In genomic region chr5:16777176-16777575, GRCm38 (mm10) we compare ENCODE assay signal across 38 mouse cellular contexts. TPM values are rescaled to one million over a fixed set of nuclear protein-coding genes. Genes with fewer than 3 reads are reported as not detected.
"Had no signal": no experiment of that assay in that cellular context is flagged by ENCODE, and none has a peak within 500 bp of the region (broad histone marks: within the 10 kb centered on the region; RNA-seq: fewer than 3 reads in every experiment).

No protein-coding gene starts in this region.

- H3K4me3 ChIP-seq: embryonic facial prominence, embryonic 10.5 days; embryonic facial prominence, embryonic 12.5 days; embryonic facial prominence, embryonic 13.5 days; embryonic facial prominence, embryonic 15.5 days; erythroblast, embryonic 14.5 days; forebrain, embryonic 10.5 days; forebrain, embryonic 12.5 days; forebrain, embryonic 13.5 days; forebrain, embryonic 15.5 days; gastrocnemius, adult 2 months; heart, adult 2 months; heart, embryonic 10.5 days had no signal

- H3K4me2 ChIP-seq: embryonic facial prominence, embryonic 12.5 days; embryonic facial prominence, embryonic 13.5 days; embryonic facial prominence, embryonic 15.5 days; forebrain, embryonic 12.5 days; forebrain, embryonic 13.5 days; forebrain, embryonic 15.5 days had no signal

- H3K4me1 ChIP-seq: embryonic facial prominence, embryonic 12.5 days; embryonic facial prominence, embryonic 15.5 days; forebrain, embryonic 10.5 days; forebrain, embryonic 12.5 days; forebrain, embryonic 13.5 days; forebrain, embryonic 15.5 days; heart, embryonic 10.5 days had no signal

- DNase-seq: cerebellum, adult 9-11 months; cerebellum, postnatal 10 days; cerebellum, postnatal 14 days; cerebellum, postnatal 25 days; cerebellum, postnatal 36 days; embryo, embryonic 11 days; forebrain, postnatal 0 days; gastrocnemius, adult 2 months; gastrocnemius, postnatal 10 days; gastrocnemius, postnatal 14 days; gastrocnemius, postnatal 25 days; gastrocnemius, postnatal 36 days; heart, adult 11 months; heart, adult 18-20 months; heart, adult 2 months had no signal

- H3K9me3 ChIP-seq: embryonic facial prominence, embryonic 12.5 days; embryonic facial prominence, embryonic 15.5 days; forebrain, embryonic 10.5 days; forebrain, embryonic 12.5 days; forebrain, embryonic 13.5 days; forebrain, embryonic 15.5 days; heart, embryonic 10.5 days had no signal

- H3K27me3 ChIP-seq: embryonic facial prominence, embryonic 12.5 days; embryonic facial prominence, embryonic 13.5 days; embryonic facial prominence, embryonic 15.5 days; forebrain, embryonic 12.5 days; forebrain, embryonic 13.5 days; forebrain, embryonic 15.5 days had no signal

- H3K9ac ChIP-seq: embryonic facial prominence, embryonic 12.5 days; embryonic facial prominence, embryonic 13.5 days; embryonic facial prominence, embryonic 15.5 days; forebrain, embryonic 12.5 days; forebrain, embryonic 13.5 days; forebrain, embryonic 15.5 days; forebrain, postnatal 0 days had no signal

- ATAC-seq: forebrain, embryonic 13.5 days; forebrain, embryonic 14.5 days; forebrain, embryonic 15.5 days; forebrain, embryonic 16.5 days; forebrain, postnatal 0 days had no signal

- H3K27ac ChIP-seq: embryonic facial prominence, embryonic 10.5 days; embryonic facial prominence, embryonic 12.5 days; embryonic facial prominence, embryonic 13.5 days; embryonic facial prominence, embryonic 15.5 days; forebrain, embryonic 10.5 days; forebrain, embryonic 12.5 days; forebrain, embryonic 13.5 days; forebrain, embryonic 15.5 days; gastrocnemius, adult 2 months; heart, adult 2 months; heart, embryonic 10.5 days had no signal

- H3K36me3 ChIP-seq: embryonic facial prominence, embryonic 10.5 days; embryonic facial prominence, embryonic 12.5 days; embryonic facial prominence, embryonic 13.5 days; embryonic facial prominence, embryonic 15.5 days; forebrain, embryonic 10.5 days; forebrain, embryonic 12.5 days; forebrain, embryonic 15.5 days; heart, embryonic 10.5 days had no signal

RNA-seq across cellular contexts. Expression of gene Gm28710, which starts 14.4 kb away (rescaled TPM):
- total RNA-seq: common myeloid progenitor, adult 5-6 weeks; forebrain, postnatal 0 days; gastrocnemius, adult 18-20 months; gastrocnemius, adult 2 months; gastrocnemius, adult 8-10 months; gastrocnemius, postnatal 10 days; gastrocnemius, postnatal 14 days; gastrocnemius, postnatal 25 days; gastrocnemius, postnatal 36 days; gastrocnemius, postnatal 4 days; granulocyte monocyte progenitor cell, adult 5-6 weeks; heart, adult 18-20 months; heart, adult 2 months; heart, adult 8-10 months had no signal
- polyA plus RNA-seq: cortical plate, adult 2 months; embryonic facial prominence, embryonic 11.5 days; embryonic facial prominence, embryonic 12.5 days; embryonic facial prominence, embryonic 13.5 days; erythroblast, embryonic 14.5 days; forebrain, embryonic 11.5 days; forebrain, embryonic 12.5 days; forebrain, embryonic 13.5 days; forebrain, embryonic 14.5 days; forebrain, embryonic 15.5 days; forebrain, embryonic 16.5 days; forebrain, postnatal 0 days; frontal cortex, adult 2 months; gonadal fat pad, adult 2 months; heart, adult 2 months had no signal
